Mouse (Mus musculus): ENCODE data around the gene Acoxl.

GRCm38 (mm10) chr2:128153551-128153910 lies 314.9 kb downstream of the Acoxl start:
- TF ChIP-seq CTCF (IDR thresholded peaks at IDR 0.05; ENCODE audit: borderline replicate concordance, insufficient read depth, low read depth, low read length): no peak
- no peak for TF ChIP-seq POLR2A (IDR thresholded peaks at IDR 0.05; ENCODE audit: borderline replicate concordance, insufficient read depth, low read length)
